28 mouse cellular contexts compared by ENCODE assay signal in the genomic region with DNA sequence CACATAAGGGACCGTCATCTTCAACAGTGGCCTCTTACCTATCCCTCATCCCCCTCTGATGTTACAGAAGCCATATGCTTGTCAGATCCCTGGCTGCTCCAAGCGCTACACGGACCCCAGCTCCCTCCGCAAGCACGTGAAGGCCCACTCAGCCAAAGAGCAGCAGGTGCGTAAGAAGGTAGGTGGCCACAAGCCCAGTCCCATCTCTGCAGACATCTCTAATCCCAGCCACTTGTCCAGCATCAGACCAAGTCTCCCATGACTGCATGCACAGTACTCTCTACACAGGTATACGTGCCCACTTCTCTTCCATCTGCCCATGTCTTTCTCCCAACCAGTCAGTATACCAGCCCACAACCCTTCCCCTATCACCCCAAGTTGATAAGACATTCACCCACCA.
"Had no signal": no experiment of that assay in that cellular context is flagged by ENCODE, and none has a peak within 500 bp of the region (broad histone marks: within the 10 kb centered on the region; RNA-seq: fewer than 3 reads in every experiment).

No protein-coding gene starts in this region.

- H3K4me2 ChIP-seq: heart, embryonic 11.5 days; heart, embryonic 13.5 days; heart, embryonic 15.5 days; hindbrain, embryonic 13.5 days; hindbrain, embryonic 15.5 days; kidney, embryonic 15.5 days; limb, embryonic 13.5 days; limb, embryonic 15.5 days; liver, embryonic 12.5 days had no signal

- H3K9ac ChIP-seq: heart, embryonic 13.5 days; heart, embryonic 15.5 days; hindbrain, embryonic 13.5 days; hindbrain, embryonic 15.5 days; kidney, embryonic 15.5 days; limb, embryonic 13.5 days; limb, embryonic 15.5 days; liver, embryonic 12.5 days; liver, embryonic 14.5 days had no signal

- H3K4me3 ChIP-seq: gastrocnemius, adult 2 months; heart, adult 2 months; heart, embryonic 13.5 days; heart, embryonic 15.5 days; hindbrain, embryonic 13.5 days; hindbrain, embryonic 15.5 days; kidney, embryonic 15.5 days; limb, embryonic 13.5 days; limb, embryonic 15.5 days; liver, embryonic 12.5 days had no signal

- H3K9me3 ChIP-seq: heart, embryonic 13.5 days; heart, embryonic 15.5 days; hindbrain, embryonic 13.5 days; hindbrain, embryonic 15.5 days; kidney, embryonic 15.5 days; limb, embryonic 13.5 days; limb, embryonic 15.5 days; liver, embryonic 12.5 days had no signal

- H3K27me3 ChIP-seq: hindbrain, embryonic 13.5 days; hindbrain, embryonic 15.5 days; kidney, embryonic 15.5 days; limb, embryonic 13.5 days had no signal

- DNase-seq: gastrocnemius, adult 2 months; gastrocnemius, postnatal 10 days; gastrocnemius, postnatal 36 days; heart, adult 11 months; heart, adult 2 months; heart, postnatal 14 days; heart, postnatal 36 days; kidney, adult 11 months; kidney, adult 2 months; kidney, adult 9 months; kidney, postnatal 14 days; kidney, postnatal 36 days; layer of hippocampus, adult 9-11 months; layer of hippocampus, postnatal 36 days; left cerebral cortex, postnatal 4 days had no signal

- H3K4me1 ChIP-seq: heart, embryonic 13.5 days; heart, embryonic 15.5 days; liver, embryonic 12.5 days had no signal

- H3K36me3 ChIP-seq: heart, embryonic 13.5 days; heart, embryonic 15.5 days; hindbrain, embryonic 13.5 days; hindbrain, embryonic 15.5 days; kidney, embryonic 15.5 days; limb, embryonic 13.5 days; limb, embryonic 15.5 days; liver, embryonic 12.5 days had no signal

- ATAC-seq: hindbrain, postnatal 0 days; intestine, embryonic 16.5 days; liver, embryonic 12.5 days had no signal

- H3K27ac ChIP-seq: gastrocnemius, adult 2 months; heart, adult 2 months; heart, embryonic 13.5 days; heart, embryonic 15.5 days; hindbrain, embryonic 13.5 days; hindbrain, embryonic 15.5 days; hindbrain, postnatal 0 days; kidney, embryonic 15.5 days; kidney, postnatal 0 days; limb, embryonic 13.5 days; limb, embryonic 15.5 days; liver, embryonic 12.5 days; liver, embryonic 14.5 days had no signal
